ENCODE assay signal across 11 mouse cellular contexts in genomic region chr12:98741011-98741501, GRCm38 (mm10). TPM values are rescaled to one million over a fixed set of nuclear protein-coding genes. Genes with fewer than 3 reads are reported as not detected.
A peak's percentile ranks its signal among the peaks of the same experiment; 100 is the strongest.
DNase-seq lines count a peak whose midpoint lies in the region; ATAC-seq and TF ChIP-seq lines count a peak whose summit lies in the region.
"Had no signal": no experiment of that assay in that cellular context is flagged by ENCODE, and none has a peak within 500 bp of the region (broad histone marks: within the 10 kb centered on the region; RNA-seq: fewer than 3 reads in every experiment).

No protein-coding gene starts in this region.

- H3K36me3 ChIP-seq in hindbrain, embryonic 12.5 days = no peaks in the 10 kb centered on the region
- H3K36me3 ChIP-seq in hindbrain, embryonic 10.5 days = no peaks in the 10 kb centered on the region
- H3K36me3 ChIP-seq in liver, embryonic 14.5 days (replicated peaks; ENCODE audit: control insufficient read depth, insufficient read depth, low read depth) = no peaks in the 10 kb centered on the region
- H3K36me3 ChIP-seq: embryonic facial prominence, embryonic 12.5 days; G1E had no signal

- ATAC-seq in hindbrain, embryonic 12.5 days (ENCODE audit: low FRiP score) = peak; percentile 65
- ATAC-seq in liver, embryonic 14.5 days (ENCODE audit: insufficient read depth) = peak; percentile 22; the same call in 1 of the 2 replicates
- no peak for ATAC-seq in CD4-positive, CD25-positive, alpha-beta regulatory T cell, adult 4 months

- WGBS in hindbrain, embryonic 12.5 days = 64% methylated on average over 3 of the region's 3 CpGs
- 72% methylated on average over 3 of the region's 3 CpGs for WGBS in hindbrain, embryonic 10.5 days
- 59% methylated on average over 3 of the region's 3 CpGs for WGBS in liver, embryonic 14.5 days (ENCODE audit: insufficient replicate concordance)

- intact Hi-C loops in left cerebral cortex, postnatal 25 days (cut with DNase I) = loop anchor here (10.0 kb wide), 1 partner anchor 456 kb away; no protein-coding TSS in a partner anchor

- no peak for TF ChIP-seq EP300 in liver, embryonic 14.5 days (IDR thresholded peaks at IDR 0.05; ENCODE audit: low read depth)

- no peak overlapping the region for H3K9ac ChIP-seq in hindbrain, embryonic 12.5 days
- no peak overlapping the region for H3K9ac ChIP-seq in liver, embryonic 14.5 days (replicated peaks)
- H3K9ac ChIP-seq: embryonic facial prominence, embryonic 12.5 days had no signal

- no peak overlapping the region for H3K4me3 ChIP-seq in hindbrain, embryonic 12.5 days
- H3K4me3 ChIP-seq in hindbrain, embryonic 10.5 days = no peak overlapping the region
- no peak overlapping the region for H3K4me3 ChIP-seq in liver, embryonic 14.5 days (ENCODE audit: insufficient read depth in 1 of 2, low read depth in 2 of 2, low read length in 2 of 2)
- H3K4me3 ChIP-seq: embryonic facial prominence, embryonic 12.5 days had no signal

- H3K4me1 ChIP-seq in hindbrain, embryonic 12.5 days = no peaks in the 10 kb centered on the region
- peaks cover 19% of the 10 kb centered on the region for H3K4me1 ChIP-seq in hindbrain, embryonic 10.5 days (replicated peaks)
- H3K4me1 ChIP-seq in liver, embryonic 14.5 days (replicated peaks; ENCODE audit: control insufficient read depth in 2 of 2, insufficient read depth in 2 of 2, low read length in 1 of 2) = peaks cover 0 to 2% of the 10 kb centered on the region in 2 experiments; a peak in 2 of 4 replicates

- H3K27me3 ChIP-seq in hindbrain, embryonic 12.5 days = peaks cover 23% of the 10 kb centered on the region
- H3K27me3 ChIP-seq in hindbrain, embryonic 10.5 days (ENCODE audit: insufficient read depth, poor library complexity, severe bottlenecking) = peaks cover 26% of the 10 kb centered on the region
- H3K27me3 ChIP-seq in liver, embryonic 14.5 days (ENCODE audit: control insufficient read depth, insufficient read depth, low read length) = peaks cover 37% of the 10 kb centered on the region

- H3K4me2 ChIP-seq in hindbrain, embryonic 12.5 days (replicated peaks) = no peak overlapping the region
- no peak overlapping the region for H3K4me2 ChIP-seq in liver, embryonic 14.5 days (ENCODE audit: low read depth)
- H3K4me2 ChIP-seq: embryonic facial prominence, embryonic 12.5 days had no signal

- TF ChIP-seq CTCF in liver, embryonic 14.5 days (IDR thresholded peaks at IDR 0.05; ENCODE audit: low read depth) = no peak

- no peaks in the 10 kb centered on the region for H3K9me3 ChIP-seq in hindbrain, embryonic 12.5 days (replicated peaks)
- no peaks in the 10 kb centered on the region for H3K9me3 ChIP-seq in hindbrain, embryonic 10.5 days
- no peaks in the 10 kb centered on the region for H3K9me3 ChIP-seq in liver, embryonic 14.5 days (ENCODE audit: control insufficient read depth, low read length)
- H3K9me3 ChIP-seq: embryonic facial prominence, embryonic 12.5 days had no signal

- no peak for DNase-seq in hindbrain, embryonic 10.5 days (ENCODE audit: low spot score)
- peak; percentile 17 for DNase-seq in 3134 (ENCODE audit: extremely low read depth, insufficient read length, low spot score)
- DNase-seq in brain, adult 2 months (ENCODE audit: low read depth, low spot score) = peak; percentile 54
- no peak for DNase-seq in liver, embryonic 14.5 days (ENCODE audit: low read depth in 3 of 3, low spot score in 3 of 3)
- no peak for DNase-seq in left cerebral cortex, postnatal 25 days (ENCODE audit: low spot score in 2 of 2)
- no peak for DNase-seq in testis, postnatal 14 days (ENCODE audit: low spot score)
- DNase-seq: thymus, postnatal 4 days had no signal

- H3K27ac ChIP-seq in hindbrain, embryonic 12.5 days = 0 out of 2 replicates have a peak overlapping the region, but pooled peaks have one; percentile 5
- no peak overlapping the region for H3K27ac ChIP-seq in hindbrain, embryonic 10.5 days
- no peak overlapping the region for H3K27ac ChIP-seq in liver, embryonic 14.5 days
- H3K27ac ChIP-seq: embryonic facial prominence, embryonic 12.5 days had no signal

RNA-seq across cellular contexts. Expression of gene Ptpn21, which starts 3.9 kb away (rescaled TPM):
- 7.2 and 7.4 TPM in 2 replicates for polyA plus RNA-seq in hindbrain, embryonic 12.5 days (2016; fragmentation: Nextera tagmentation; extraction: Ambion mirVana)
- 5.3 and 6.1 TPM in 2 replicates for polyA plus RNA-seq in hindbrain, embryonic 10.5 days (2016; fragmentation: Nextera tagmentation; extraction: Ambion mirVana)
- polyA plus RNA-seq in liver, embryonic 14.5 days (2012; rRNA removed) = 1.6 and 1.9 TPM in 2 replicates
- 2.3 and 2.4 TPM in 2 replicates for polyA plus RNA-seq in liver, embryonic 14.5 days (2014; fragmentation: Nextera tagmentation; extraction: Ambion mirVana)
- 1 to 10 TPM; 4.7 to 6.9 TPM for polyA plus RNA-seq in CD4-positive, CD25-positive, alpha-beta regulatory T cell, adult 4 months (2017; shearing (Covaris generic))
- total RNA-seq in left cerebral cortex, postnatal 25 days (2021) = 1 to 10 TPM; 8.3 to 9.6 TPM

RNA-seq across cellular contexts. Expression of gene Zc3h14, which starts 5.7 kb away (rescaled TPM):
- polyA plus RNA-seq in hindbrain, embryonic 12.5 days (2016; fragmentation: Nextera tagmentation; extraction: Ambion mirVana) = 151 and 159 TPM in 2 replicates
- 119 and 133 TPM in 2 replicates for polyA plus RNA-seq in hindbrain, embryonic 10.5 days (2016; fragmentation: Nextera tagmentation; extraction: Ambion mirVana)
- 25.5 and 35.1 TPM in 2 replicates for polyA plus RNA-seq in liver, embryonic 14.5 days (2012; rRNA removed)
- polyA plus RNA-seq in liver, embryonic 14.5 days (2014; fragmentation: Nextera tagmentation; extraction: Ambion mirVana) = 36.9 and 42.4 TPM in 2 replicates
- 10 to 100 TPM; 35.2 to 39.0 TPM for polyA plus RNA-seq in CD4-positive, CD25-positive, alpha-beta regulatory T cell, adult 4 months (2017; shearing (Covaris generic))
- total RNA-seq in left cerebral cortex, postnatal 25 days (2021) = 10 to 100 TPM; 93.1 to 97.3 TPM

Comparison
In these comparisons a context has a peak if more than half of its experiments do, and no peak if none do; other contexts are left out.
1. DNase-seq: peak in 3134 (single experiment) and brain, adult 2 months (single experiment); none in hindbrain, embryonic 10.5 days (single experiment), liver, embryonic 14.5 days (0 of 3), left cerebral cortex, postnatal 25 days (0 of 2) and testis, postnatal 14 days (single experiment).